Comparison of ENCODE assay signal across 27 mouse cellular contexts in the genomic region with DNA sequence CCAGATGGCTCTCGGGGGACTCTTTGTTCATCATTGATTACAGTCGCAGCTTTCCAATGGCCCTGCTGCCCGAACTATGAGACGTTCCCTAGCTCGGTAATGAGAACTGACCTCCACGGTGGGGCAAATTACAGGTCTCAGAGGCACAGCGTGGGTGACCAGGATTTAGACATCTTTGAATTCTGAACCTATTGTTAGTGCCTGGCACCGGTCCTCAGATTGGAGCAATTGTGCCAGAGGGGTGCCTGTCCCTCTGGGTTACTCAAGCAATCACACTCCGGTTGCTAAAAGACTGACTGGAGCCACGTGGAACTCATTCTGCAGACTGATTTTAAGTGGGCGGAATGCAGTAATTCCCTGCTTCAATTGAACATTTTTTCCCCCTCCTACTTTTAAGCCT. TPM values are rescaled to one million over a fixed set of nuclear protein-coding genes. Genes with fewer than 3 reads are reported as not detected.
DNase-seq lines count a peak whose midpoint lies in the region; ATAC-seq and TF ChIP-seq lines count a peak whose summit lies in the region.
"Had no signal": no experiment of that assay in that cellular context is flagged by ENCODE, and none has a peak within 500 bp of the region (broad histone marks: within the 10 kb centered on the region; RNA-seq: fewer than 3 reads in every experiment).

No protein-coding gene starts in this region.

- H3K9me3 ChIP-seq in forebrain, embryonic 14.5 days (replicated peaks; ENCODE audit: control insufficient read depth, low read length): no peaks in the 10 kb centered on the region
- H3K9me3 ChIP-seq in forebrain, embryonic 10.5 days: no peaks in the 10 kb centered on the region
- H3K9me3 ChIP-seq in midbrain, embryonic 13.5 days: no peaks in the 10 kb centered on the region
- H3K9me3 ChIP-seq in midbrain, postnatal 0 days (ENCODE audit: low read length): no peaks in the 10 kb centered on the region
- H3K9me3 ChIP-seq: embryonic facial prominence, embryonic 13.5 days; heart, embryonic 10.5 days; hindbrain, embryonic 13.5 days; liver, embryonic 15.5 days had no signal

- no peak overlapping the region for H3K4me3 ChIP-seq in forebrain, embryonic 14.5 days (ENCODE audit: low read depth, low read length)
- no peak overlapping the region for H3K4me3 ChIP-seq in forebrain, embryonic 10.5 days
- H3K4me3 ChIP-seq in midbrain, embryonic 13.5 days (replicated peaks): no peak overlapping the region
- no peak overlapping the region for H3K4me3 ChIP-seq in midbrain, postnatal 0 days (ENCODE audit: low read depth, low read length)
- H3K4me3 ChIP-seq: embryonic facial prominence, embryonic 13.5 days; heart, embryonic 10.5 days; hindbrain, embryonic 13.5 days; liver, embryonic 15.5 days had no signal

- ATAC-seq in forebrain, embryonic 14.5 days: no peak
- no peak for ATAC-seq in midbrain, embryonic 13.5 days
- ATAC-seq in midbrain, postnatal 0 days (ENCODE audit: low FRiP score): no peak
- ATAC-seq: intestine, embryonic 16.5 days had no signal

- H3K4me1 ChIP-seq in forebrain, embryonic 14.5 days (ENCODE audit: control insufficient read depth, insufficient read depth, low read length): peaks cover 9% of the 10 kb centered on the region; the same call in 1 of the 2 replicates
- H3K4me1 ChIP-seq in forebrain, embryonic 10.5 days: peaks cover 10% of the 10 kb centered on the region
- H3K4me1 ChIP-seq in midbrain, embryonic 13.5 days (replicated peaks): peaks cover 21% of the 10 kb centered on the region
- peaks cover 7% of the 10 kb centered on the region for H3K4me1 ChIP-seq in midbrain, postnatal 0 days (ENCODE audit: insufficient read depth, low read length)
- H3K4me1 ChIP-seq: embryonic facial prominence, embryonic 13.5 days; liver, embryonic 15.5 days had no signal

- TF ChIP-seq CTCF in midbrain, postnatal 0 days (IDR thresholded peaks at IDR 0.05): no peak

- no peaks in the 10 kb centered on the region for H3K27me3 ChIP-seq in forebrain, embryonic 14.5 days (replicated peaks; ENCODE audit: control insufficient read depth, insufficient read depth, low read length)
- no peaks in the 10 kb centered on the region for H3K27me3 ChIP-seq in forebrain, embryonic 10.5 days (ENCODE audit: poor library complexity, severe bottlenecking)
- no peaks in the 10 kb centered on the region for H3K27me3 ChIP-seq in midbrain, embryonic 13.5 days
- no peaks in the 10 kb centered on the region for H3K27me3 ChIP-seq in midbrain, postnatal 0 days (ENCODE audit: insufficient read depth, low read length)
- H3K27me3 ChIP-seq: CH12.LX; embryonic facial prominence, embryonic 13.5 days; hindbrain, embryonic 13.5 days had no signal

- DNase-seq in forebrain, embryonic 14.5 days (ENCODE audit: low spot score): peak; percentile 29
- DNase-seq in forebrain, embryonic 10.5 days (ENCODE audit: extremely low spot score, low spot score): no peak
- no peak for DNase-seq in midbrain, postnatal 0 days (ENCODE audit: low spot score)
- DNase-seq in fat pad, adult 2 months (ENCODE audit: extremely low read depth, low read depth, low spot score): peak; percentile 34
- DNase-seq in retina, postnatal 1 day: peak; percentile 18
- no peak for DNase-seq in heart, adult 8-10 months (ENCODE audit: low spot score)
- DNase-seq: adrenal gland, postnatal 25 days; cerebellum, adult 8-10 months; gastrocnemius, postnatal 25 days; kidney, postnatal 4 days; layer of hippocampus, postnatal 36 days; thymus, adult 18-20 months; thymus, postnatal 4 days had no signal

- 0 out of 2 replicates have a peak overlapping the region, but pooled peaks have one; percentile 12 for H3K4me2 ChIP-seq in forebrain, embryonic 14.5 days (ENCODE audit: low read length)
- H3K4me2 ChIP-seq in midbrain, embryonic 13.5 days (replicated peaks): peak overlapping the region; percentile 16; the same call in 1 of the 2 replicates
- H3K4me2 ChIP-seq in midbrain, postnatal 0 days (ENCODE audit: low read depth, low read length, poor library complexity, severe bottlenecking): no peak overlapping the region
- H3K4me2 ChIP-seq: embryonic facial prominence, embryonic 13.5 days; hindbrain, embryonic 13.5 days; liver, embryonic 15.5 days had no signal

- H3K36me3 ChIP-seq in forebrain, embryonic 14.5 days (ENCODE audit: control insufficient read depth, insufficient read depth, low read length): no peaks in the 10 kb centered on the region
- H3K36me3 ChIP-seq in forebrain, embryonic 10.5 days (replicated peaks): no peaks in the 10 kb centered on the region
- H3K36me3 ChIP-seq in midbrain, embryonic 13.5 days: no peaks in the 10 kb centered on the region
- H3K36me3 ChIP-seq in midbrain, postnatal 0 days (ENCODE audit: insufficient read depth, low read length): no peaks in the 10 kb centered on the region
- H3K36me3 ChIP-seq: embryonic facial prominence, embryonic 13.5 days; heart, embryonic 10.5 days; hindbrain, embryonic 13.5 days; liver, embryonic 15.5 days had no signal

- 31% methylated on average over 11 of the region's 11 CpGs for WGBS in forebrain, embryonic 14.5 days
- 46% methylated on average over 11 of the region's 11 CpGs for WGBS in forebrain, embryonic 10.5 days
- 32% methylated on average over 11 of the region's 11 CpGs for WGBS in midbrain, embryonic 13.5 days
- WGBS in midbrain, postnatal 0 days: 19% methylated on average over 11 of the region's 11 CpGs

- no peak overlapping the region for H3K9ac ChIP-seq in forebrain, embryonic 14.5 days (ENCODE audit: low read length)
- H3K9ac ChIP-seq in midbrain, embryonic 13.5 days (replicated peaks): no peak overlapping the region
- no peak overlapping the region for H3K9ac ChIP-seq in midbrain, postnatal 0 days (replicated peaks; ENCODE audit: low read length, poor library complexity, severe bottlenecking)
- H3K9ac ChIP-seq: embryonic facial prominence, embryonic 13.5 days; hindbrain, embryonic 13.5 days; liver, embryonic 15.5 days had no signal

- no peak overlapping the region for H3K27ac ChIP-seq in forebrain, embryonic 14.5 days (ENCODE audit: low read depth, low read length)
- H3K27ac ChIP-seq in forebrain, embryonic 10.5 days: no peak overlapping the region
- H3K27ac ChIP-seq in midbrain, embryonic 13.5 days: no peak overlapping the region
- no peak overlapping the region for H3K27ac ChIP-seq in midbrain, postnatal 0 days (ENCODE audit: low read depth, low read length)
- H3K27ac ChIP-seq: embryonic facial prominence, embryonic 13.5 days; heart, embryonic 10.5 days; hindbrain, embryonic 13.5 days; liver, embryonic 15.5 days had no signal

RNA-seq across cellular contexts. Expression of gene Gpr6, which starts 29.8 kb away (rescaled TPM):
- polyA plus RNA-seq in forebrain, embryonic 14.5 days (2014; fragmentation: Nextera tagmentation; extraction: Ambion mirVana): 1.5 and 2.3 TPM in 2 replicates
- polyA plus RNA-seq in forebrain, embryonic 10.5 days (2016; fragmentation: Nextera tagmentation; extraction: Ambion mirVana): not detected in 2 replicates
- polyA plus RNA-seq in midbrain, embryonic 13.5 days (2015; fragmentation: Nextera tagmentation; extraction: Ambion mirVana): 1.6 and 1.8 TPM in 2 replicates
- total RNA-seq in midbrain, postnatal 0 days (2014; rRNA removed): 6.5 and 7.1 TPM in 2 replicates
- polyA plus RNA-seq in midbrain, postnatal 0 days (2015; fragmentation: Nextera tagmentation; extraction: Ambion mirVana): 1.6 and 2.4 TPM in 2 replicates
- total RNA-seq in heart, adult 8-10 months (2022): not detected
- total RNA-seq: adrenal gland, postnatal 25 days; CH12.LX; common myeloid progenitor, adult 5-6 weeks; gastrocnemius, postnatal 25 days; MEL had no signal
- polyA plus RNA-seq: embryonic facial prominence, embryonic 13.5 days; heart, embryonic 10.5 days; heart, postnatal 0 days; intestine, embryonic 16.5 days; kidney, embryonic 14.5 days; limb, embryonic 14.5 days; liver, embryonic 15.5 days; lung, embryonic 16.5 days; neural tube, embryonic 11.5 days had no signal

Comparison
In these comparisons a context has a peak if more than half of its experiments do, and no peak if none do; other contexts are left out.
1. DNase-seq: peak in forebrain, embryonic 14.5 days (single experiment), fat pad, adult 2 months (single experiment) and retina, postnatal 1 day (single experiment); none in forebrain, embryonic 10.5 days (single experiment), midbrain, postnatal 0 days (single experiment) and heart, adult 8-10 months (single experiment).